Mouse (Mus musculus) adrenal gland, postnatal 4 days (tissue): ENCODE results near the gene Cst7. TPM values are rescaled to one million over a fixed set of nuclear protein-coding genes. Genes with fewer than 3 reads are reported as not detected.
"Not testable (repeated sequence)": the region's sequence is repeated elsewhere in the genome, so short reads cannot be mapped to it uniquely, and the experiment has no call there.

Experiments used
- DNase-seq, 2 experiments: peaks; one replicate each; pipeline ENCODE4 v3.0.0; 2021 to 2022; ENCODE audit warnings: low spot score in 2 of 2, mixed read lengths in 2 of 2
- long read RNA-seq, 2 experiments: library from polyadenylated mRNA; stranded (forward); transcript quantifications; one replicate each; pipeline ENCODE4 v2.0.0; 2021
- total RNA-seq, 2 experiments: library from RNA; stranded (reverse); gene quantifications; 2 replicates each; pipeline ENCODE4 v1.2.3; 2021

Cst7 gene
- under 1 TPM; 0.31 TPM for total RNA-seq
- long read RNA-seq, experiment 1 = 0 reads
- long read RNA-seq, experiment 2, partial matches to known transcripts = 0 of 2 reads
- long read RNA-seq, experiment 2, other reads (novel, unspliced or antisense) = 0 of 2 reads

DNA sequence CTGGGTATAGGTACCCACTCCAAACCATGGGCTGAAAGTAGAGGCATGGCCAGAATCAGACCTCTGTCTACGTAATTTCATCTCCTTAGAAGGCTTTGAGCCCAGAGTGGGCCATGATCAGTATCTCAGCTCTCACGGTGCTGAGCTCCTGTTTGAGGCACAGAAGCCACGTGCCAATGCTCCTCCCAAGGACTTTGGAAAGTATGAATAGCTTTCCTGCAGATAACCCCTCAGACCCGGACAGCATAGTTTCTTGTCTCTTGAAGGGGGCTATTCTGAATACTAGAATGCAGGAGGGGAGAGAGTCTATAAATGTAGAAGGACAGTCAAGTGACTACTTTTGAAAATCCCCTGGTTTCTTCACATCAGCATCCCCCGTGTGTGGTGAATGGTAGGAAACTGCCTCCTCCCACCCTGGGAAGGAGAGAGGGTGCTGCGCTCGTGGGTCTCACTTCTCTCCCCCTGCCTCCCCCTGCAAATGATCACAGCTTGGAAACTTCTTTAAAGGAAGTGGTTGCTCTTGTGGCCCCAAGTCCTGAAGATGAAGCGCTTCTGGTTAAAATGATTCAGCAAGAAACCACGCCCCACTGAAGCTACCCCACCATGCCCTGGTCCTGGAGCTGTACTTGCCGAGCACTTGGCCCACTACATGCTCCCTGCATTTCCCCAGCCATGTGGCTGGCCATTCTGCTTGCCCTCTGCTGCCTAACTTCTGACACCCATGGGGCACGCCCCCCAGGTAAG, at the start of gene Cst7:
TSS of gene Cst7 (plus strand) at position 569 of the 744 bp plus-strand sequence.
- no peak for DNase-seq

GRCm38 (mm10) chr2:150525703-150526207, 44.5 kb upstream of the Cst7 start:
- DNase-seq = no peak

- not testable (repeated sequence) for DNase-seq
Observed at GRCm38 (mm10) chr2:150549576-150549975, 20.6 kb upstream of the Cst7 start.

DNA sequence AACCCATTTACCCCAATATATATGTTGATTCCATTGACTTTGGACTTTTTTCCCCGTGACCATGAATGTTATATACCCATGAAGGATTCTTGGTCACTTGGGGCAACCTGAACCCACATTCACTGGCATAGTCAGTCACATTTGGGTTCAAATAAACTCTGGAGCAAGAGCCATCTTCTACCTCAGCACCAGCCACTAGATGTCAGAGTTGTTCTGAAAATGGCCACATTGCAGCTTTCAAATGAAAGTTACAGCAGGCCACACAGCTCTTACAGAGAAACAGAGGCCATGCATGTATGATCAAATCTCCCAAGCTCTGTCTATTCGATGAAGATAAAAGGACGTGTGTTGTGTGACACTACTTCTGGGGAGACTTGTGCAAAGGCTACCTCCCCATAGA, 11.6 kb upstream of the Cst7 start:
- no peak for DNase-seq

DNA sequence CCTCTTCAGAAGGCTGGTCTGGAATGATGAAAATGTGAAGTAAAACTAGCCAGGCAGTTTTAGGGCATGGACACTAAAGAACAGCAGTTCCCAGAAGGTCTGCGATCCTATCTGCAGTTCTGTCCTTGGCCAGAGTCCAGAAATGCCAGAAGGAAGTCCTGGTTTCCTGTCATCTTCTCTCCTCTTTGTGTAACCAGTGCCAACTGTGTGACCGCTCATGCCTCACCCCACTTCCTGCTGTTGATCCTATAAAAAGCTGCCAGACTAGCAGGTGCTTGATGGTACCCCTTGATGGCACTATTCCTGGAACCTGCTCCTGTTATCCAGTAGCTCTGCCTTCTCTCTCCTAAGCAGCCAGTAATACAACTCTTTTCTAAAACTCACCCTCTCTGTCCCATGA, 3.2 kb upstream of the Cst7 start:
- DNase-seq = no peak

GRCm38 (mm10) chr2:150570761-150571160, 546 bp downstream of the Cst7 start:
- no peak for DNase-seq

DNA sequence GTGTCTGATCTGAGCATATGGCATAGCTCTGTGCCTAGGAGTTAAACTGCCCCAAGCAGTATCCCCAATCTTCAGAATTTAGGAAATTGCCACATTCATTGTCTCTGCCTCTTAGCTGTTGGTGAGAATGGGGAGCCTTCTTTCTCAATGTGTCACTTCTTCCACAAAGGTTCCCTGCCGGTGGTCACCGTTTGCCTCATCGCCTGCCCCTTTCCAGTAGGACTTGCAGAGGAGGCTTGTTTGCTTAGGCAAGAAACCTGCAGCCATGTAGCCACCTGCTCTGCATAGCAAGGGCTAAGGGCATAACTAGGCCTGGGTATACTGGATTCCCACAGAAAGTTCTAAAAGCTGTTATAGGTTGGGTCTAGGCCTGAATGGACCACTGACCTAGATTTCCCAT, 2.2 kb downstream of the Cst7 start:
- DNase-seq = no peak

DNA sequence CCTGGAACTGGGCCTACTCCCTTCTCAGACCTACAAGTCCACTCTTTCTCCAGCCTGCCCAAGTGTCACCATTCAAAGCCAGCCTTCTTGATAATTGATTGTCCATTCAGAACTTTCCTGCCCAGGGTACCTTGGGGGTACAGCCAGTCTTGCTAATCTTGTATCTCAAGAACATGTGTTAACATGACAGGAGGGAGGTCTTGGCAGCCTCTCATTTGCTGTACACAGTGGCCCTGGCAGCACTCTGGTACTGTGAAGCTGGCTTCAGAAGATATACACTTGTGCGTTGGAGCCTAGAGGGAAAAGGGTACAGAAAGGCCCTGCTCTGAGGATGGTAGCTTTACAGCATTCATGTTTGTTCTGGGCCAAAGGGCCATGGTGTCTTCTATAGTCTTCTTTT, 6.0 kb downstream of the Cst7 start:
- no peak for DNase-seq

DNA sequence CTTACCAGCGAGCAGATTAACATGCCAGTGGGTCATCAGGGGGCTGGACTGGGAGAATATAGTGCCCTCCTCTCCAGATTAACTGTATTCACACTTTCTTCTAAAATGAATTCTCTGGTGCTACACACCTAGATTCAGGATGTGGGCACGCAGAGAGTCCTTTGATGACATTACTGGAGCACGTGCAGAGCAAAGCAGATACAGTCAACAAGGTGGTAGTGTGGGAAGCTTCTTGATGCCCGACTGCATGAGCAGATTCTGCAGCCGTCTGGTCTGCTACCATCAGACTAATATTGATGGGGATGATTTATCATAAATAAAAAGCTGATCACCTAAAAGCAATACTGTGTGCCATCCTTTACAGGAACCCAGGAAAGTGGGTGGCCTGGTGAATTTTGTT, 8.4 kb downstream of the Cst7 start:
- no peak for DNase-seq

DNA sequence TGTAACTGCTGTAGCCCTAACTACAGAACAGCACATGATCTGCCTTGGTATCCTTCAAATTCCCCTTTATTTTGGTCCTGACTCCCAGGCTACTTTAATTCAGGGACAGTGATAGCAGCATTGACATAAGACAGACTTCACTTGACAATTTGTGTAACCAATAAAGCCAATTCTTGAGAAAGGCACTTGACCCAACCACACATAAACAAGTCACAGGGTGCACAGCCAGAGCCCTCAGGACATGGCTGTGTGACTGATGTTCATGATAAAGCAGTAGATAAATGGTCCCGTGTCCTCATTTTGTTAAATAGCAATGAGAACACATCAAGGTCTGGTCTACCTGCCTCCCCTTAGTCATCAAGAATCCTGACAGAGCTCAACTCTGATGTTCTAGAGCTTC, 9.4 kb downstream of the Cst7 start:
- DNase-seq = no peak

- DNase-seq = no peak
Observed at GRCm38 (mm10) chr2:150589076-150589475, 18.9 kb downstream of the Cst7 start.

- DNase-seq = no peak
Observed at GRCm38 (mm10) chr2:150595411-150596190, 25.4 kb downstream of the Cst7 start.

DNA sequence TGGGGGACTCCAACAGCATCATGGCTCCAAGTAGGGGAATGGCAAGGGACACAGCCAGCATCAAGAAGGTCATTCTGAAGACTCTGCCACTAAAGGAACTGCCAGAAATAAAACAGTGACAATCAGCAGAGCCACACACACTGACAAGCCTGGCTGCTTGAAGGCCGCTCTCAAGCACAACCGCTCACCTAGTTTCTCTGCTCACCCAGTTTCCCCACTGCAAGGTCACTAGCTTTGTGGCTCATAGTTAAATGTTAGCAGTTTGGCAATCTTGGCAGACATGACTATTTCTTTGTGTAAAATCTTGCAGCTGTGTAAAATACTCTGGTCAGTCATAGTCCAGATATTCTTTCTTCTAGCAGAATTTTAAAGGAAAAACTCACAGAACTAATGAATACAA, 30.0 kb downstream of the Cst7 start:
- DNase-seq = no peak

DNA sequence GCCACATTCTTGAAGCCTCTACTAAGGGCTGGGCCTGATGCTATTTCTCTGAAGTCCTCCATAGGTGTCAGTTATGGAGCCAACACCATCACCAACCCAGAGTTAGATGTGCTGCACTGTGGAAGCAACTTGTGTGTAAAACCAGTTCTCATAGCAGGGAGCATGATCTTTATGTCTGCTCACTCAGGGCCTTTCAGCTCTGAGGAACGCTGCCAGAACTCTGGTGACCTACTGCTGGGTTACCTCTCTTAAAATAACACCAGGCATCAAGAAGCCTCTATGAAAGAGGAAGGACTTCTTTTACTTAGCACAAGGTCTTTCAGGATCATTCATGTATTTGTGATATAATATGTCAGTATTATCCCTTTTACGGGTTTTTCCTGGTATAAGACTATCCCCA, 32.0 kb downstream of the Cst7 start:
- DNase-seq = no peak

DNA sequence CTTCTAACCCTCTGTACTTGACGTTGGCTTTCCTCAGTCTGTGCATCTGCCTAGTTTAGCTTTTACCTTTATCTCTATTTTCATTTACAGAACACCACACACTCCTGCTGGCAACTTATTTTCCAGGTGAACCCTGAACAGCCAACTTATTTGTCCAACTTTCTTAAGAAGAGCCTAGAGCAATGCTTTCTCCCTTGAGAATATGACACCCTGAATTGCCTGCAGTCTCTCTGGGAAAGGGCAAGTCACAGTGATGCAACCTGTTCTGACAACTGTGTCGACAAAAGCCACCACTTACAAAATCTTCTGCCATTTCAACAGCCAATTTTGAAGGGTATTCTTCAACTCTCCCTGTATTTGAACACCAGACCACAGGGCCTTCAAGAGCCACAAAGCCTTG, 34.6 kb downstream of the Cst7 start:
- no peak for DNase-seq

- no peak for DNase-seq
Observed at GRCm38 (mm10) chr2:150607086-150607485, 36.9 kb downstream of the Cst7 start.

DNA sequence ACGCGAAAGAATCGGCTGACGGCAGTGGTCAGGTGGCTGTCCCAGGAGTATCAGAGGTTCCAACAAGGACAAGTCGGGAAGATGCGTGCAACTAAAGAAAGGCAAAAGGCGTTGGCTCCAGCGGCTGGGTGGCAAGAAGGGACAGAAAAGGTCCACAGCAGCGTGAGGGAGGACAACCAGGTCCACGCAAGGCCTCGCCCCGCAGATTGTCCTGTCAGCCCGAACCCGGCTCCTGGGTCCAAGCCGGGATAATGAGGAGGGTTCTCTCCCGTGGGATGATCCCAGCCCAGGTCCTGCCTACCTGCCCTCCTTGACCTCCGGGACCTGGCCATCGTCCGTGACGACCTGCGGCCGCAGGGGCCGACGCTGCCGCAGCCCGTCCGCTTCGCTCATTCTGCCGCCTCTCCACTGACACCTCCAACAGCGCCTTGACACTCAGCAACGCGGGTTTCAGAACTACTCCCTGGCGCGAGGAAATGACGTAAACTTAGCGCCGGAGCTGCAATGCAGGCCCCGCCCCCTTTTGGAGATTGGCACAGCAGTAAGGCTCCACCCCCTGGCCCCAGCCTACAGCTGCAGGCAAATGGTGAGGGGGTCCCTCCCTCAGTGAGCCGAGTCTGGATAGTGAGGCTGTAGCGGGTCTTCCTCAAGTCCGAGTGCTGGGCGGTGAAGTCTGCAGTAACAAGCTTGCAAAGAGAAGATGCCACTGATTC, 38.0 kb downstream of the Cst7 start, which contains the start of gene Apmap:
TSS of gene Apmap (minus strand) at position 481 of the 713 bp plus-strand sequence.
- peak; percentile 88 to 90 for DNase-seq

DNA sequence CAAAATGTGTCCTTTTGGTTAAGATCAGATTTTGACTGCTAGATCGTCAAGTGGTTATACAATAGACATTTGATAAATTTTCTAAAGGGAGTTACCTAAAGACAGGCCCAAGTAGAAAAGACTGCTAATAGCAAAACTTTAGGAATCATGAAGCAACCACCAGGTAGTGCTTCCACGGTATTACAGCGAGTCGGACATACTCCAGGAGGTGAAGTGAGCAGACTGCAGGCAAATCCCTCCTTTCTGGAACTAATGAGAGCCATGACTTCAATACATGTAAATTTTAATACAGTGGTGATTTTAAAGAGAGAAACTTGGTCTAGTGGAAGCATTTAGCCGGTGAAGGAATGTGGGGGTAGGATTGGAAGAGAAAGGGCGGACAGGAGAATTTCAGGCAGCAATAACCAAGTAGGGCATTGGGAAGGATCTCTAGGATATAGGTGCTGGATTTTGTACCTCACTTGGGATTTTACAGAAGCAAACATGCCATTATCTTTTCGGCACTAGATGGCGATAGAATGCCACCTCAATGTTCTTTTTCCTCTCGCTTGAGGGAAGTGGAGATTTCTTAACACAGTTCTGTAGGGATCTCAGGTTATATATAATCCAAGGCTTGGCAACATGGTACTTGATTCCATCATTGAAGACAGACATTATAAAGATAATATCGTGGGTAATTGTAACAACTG, 38.8 kb downstream of the Cst7 start:
- peak in 1 of 2 experiments; percentile 20 for DNase-seq

GRCm38 (mm10) chr2:150610097-150610496, 39.9 kb downstream of the Cst7 start:
- DNase-seq = no peak

- no peak for DNase-seq
Observed at GRCm38 (mm10) chr2:150621698-150622097, 51.5 kb downstream of the Cst7 start.

- DNase-seq = no peak
Observed at GRCm38 (mm10) chr2:150623957-150624356, 53.7 kb downstream of the Cst7 start.
